Mouse (Mus musculus): ENCODE data around the gene Ppp1r14a. TPM values are rescaled to one million over a fixed set of nuclear protein-coding genes. Genes with fewer than 3 reads are reported as not detected.

Ppp1r14a gene
- total RNA-seq, 1 experiment from 2014 or later: 10.9 TPM

- no peak for DNase-seq
Observed at GRCm38 (mm10) chr7:29334156-29334555, 45.0 kb downstream of the Ppp1r14a start.

DNA sequence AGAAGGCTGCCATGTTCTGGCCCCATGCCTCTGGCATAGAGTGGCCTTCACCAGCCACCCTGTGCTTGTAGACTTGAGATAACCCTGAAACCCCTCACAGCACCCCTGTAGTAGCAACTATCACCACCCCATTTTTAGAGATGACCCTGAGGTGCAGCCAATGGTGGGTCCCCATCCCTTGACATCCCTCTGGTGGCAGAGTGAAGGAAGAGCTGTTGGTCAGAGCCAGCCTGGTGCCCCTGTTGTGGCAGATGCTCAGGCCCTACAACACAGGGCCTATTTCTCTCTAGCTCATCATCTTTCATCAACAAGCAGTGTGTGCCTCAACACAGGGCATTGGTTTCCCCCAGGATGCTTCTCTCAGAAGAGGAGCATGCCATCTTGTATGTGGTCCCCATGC lies 46.2 kb downstream of the Ppp1r14a start:
- DNase-seq: no peak

- peak; percentile 44 for DNase-seq
Observed at GRCm38 (mm10) chr7:29335841-29336671, 46.9 kb downstream of the Ppp1r14a start.

- no peak for DNase-seq
Observed at GRCm38 (mm10) chr7:29336795-29337319, 47.7 kb downstream of the Ppp1r14a start.

DNA sequence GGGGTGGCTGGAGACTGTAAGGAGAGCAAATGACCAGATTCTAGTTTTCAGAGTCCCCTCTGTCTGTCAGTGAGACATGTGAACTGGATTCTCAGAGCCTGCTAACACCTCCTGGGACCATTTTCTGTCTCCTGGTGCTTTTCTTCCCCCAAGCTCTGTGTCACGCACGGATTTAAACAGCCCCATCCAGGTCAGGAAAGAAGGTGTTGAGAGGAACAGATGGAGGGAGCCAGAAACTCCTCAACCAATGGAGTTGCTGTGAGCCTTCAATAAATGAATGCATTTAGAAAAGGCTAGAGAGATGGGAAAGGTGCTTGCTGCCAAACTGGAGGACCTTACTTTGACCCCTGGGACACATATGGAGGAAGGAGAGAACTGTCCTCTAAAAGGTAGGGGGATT lies 48.7 kb downstream of the Ppp1r14a start:
- DNase-seq: no peak

DNA sequence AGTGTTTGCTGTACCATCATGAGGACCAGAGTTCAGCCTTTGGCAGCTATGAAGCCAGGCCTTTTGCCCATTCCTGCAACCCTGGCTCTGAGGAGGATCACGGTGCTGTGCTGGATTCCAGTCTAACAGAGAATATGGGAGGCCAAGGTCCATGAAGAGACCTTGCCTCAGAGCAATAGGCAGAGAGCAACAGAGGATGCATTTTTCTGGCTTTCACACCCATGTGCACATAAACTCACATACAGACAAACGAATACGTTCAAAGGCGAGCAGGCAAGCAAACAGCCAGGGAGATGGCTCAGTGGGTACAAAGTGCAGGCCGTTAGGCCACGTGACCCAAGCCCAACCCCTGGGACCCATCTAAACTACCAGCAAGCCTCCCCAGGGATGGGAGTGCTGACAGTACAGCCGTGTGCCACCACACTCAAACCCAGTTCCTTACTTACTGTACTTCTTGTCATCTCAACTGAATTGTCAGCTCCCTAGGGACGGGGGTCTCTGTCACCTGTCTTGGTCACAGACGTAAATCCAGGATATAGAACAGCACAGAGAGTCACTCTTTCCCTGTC lies 49.3 kb downstream of the Ppp1r14a start:
- no peak for DNase-seq

DNA sequence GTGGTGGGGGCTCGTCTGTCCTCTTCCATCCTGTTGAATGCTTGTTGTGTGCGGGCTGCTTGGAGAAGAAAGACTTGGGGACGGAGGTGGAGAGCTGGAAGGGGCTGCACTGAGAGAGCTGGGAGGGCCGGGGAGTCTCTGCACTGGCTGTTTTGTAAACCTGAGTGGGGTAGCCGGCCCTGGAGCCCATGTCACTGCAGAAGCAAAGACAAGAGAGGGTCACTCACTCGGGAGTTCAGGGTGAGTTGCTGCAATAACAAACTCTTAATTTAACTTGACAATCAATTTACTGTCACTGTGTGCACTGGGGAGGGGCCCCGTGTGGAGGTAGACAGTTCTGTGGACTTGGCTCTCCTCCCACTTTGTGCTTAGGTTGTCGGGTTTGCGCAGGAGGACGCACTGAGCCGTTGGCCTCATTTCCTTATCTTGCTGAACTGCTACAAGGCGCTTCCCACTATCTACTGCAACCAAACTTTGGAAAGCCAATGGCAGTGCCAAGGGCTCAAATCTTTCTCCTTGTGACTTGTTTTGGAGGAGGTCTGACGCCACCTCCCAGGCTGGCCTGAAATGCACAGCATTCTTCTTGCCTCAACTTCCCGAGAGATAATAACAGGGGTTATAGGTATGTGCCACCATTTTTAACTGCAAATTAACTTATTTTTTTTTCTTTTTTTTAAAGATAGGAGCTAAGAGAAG lies 50.0 kb downstream of the Ppp1r14a start:
- peak; percentile 49 for DNase-seq

DNA sequence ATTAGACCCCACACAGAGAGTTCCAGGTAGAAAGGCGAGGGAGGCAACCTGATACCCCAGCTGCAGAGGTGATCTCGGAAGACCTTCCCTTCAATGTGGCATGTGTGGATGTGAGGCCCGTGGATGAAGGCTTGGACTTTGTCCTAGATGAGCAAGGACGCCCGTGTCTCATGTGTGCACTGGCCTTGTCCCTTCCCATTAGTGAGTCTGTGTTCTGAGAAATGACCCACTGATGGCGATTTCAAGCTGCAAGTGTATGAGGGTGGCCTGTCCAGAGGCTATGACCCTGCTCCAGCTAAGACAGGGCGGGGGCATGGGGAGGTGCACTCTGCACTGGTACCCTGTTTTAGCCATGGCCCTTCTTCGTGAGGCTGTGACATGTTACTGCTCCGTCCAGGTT lies 51.1 kb downstream of the Ppp1r14a start:
- DNase-seq: no peak

- DNase-seq: no peak
Observed at GRCm38 (mm10) chr7:29340838-29341237, 51.7 kb downstream of the Ppp1r14a start.

GRCm38 (mm10) chr7:29341722-29342121 lies 52.6 kb downstream of the Ppp1r14a start:
- no peak for DNase-seq

GRCm38 (mm10) chr7:29342489-29343092 lies 53.5 kb downstream of the Ppp1r14a start:
- DNase-seq: no peak

Other genes starting within 250 kb of the Ppp1r14a start
- 0.11 and 0.19 TPM in 2 replicates for gene Ryr1, start 164.1 kb upstream of the Ppp1r14a start, total RNA-seq (2021)
- 1.8 and 2.2 TPM in 2 replicates for gene Rasgrp4, start 154.5 kb upstream of the Ppp1r14a start, total RNA-seq (2021)
- gene Fam98c, start 133.1 kb upstream of the Ppp1r14a start, total RNA-seq (2021): 8.0 and 15.8 TPM in 2 replicates
- gene Ggn, start 119.1 kb upstream of the Ppp1r14a start, total RNA-seq (2021): 1.1 and 1.2 TPM in 2 replicates
- 6.6 and 6.9 TPM in 2 replicates for gene Spred3, start 118.9 kb upstream of the Ppp1r14a start, total RNA-seq (2021)
- 212 and 215 TPM in 2 replicates for gene Psmd8, start 108.6 kb upstream of the Ppp1r14a start, total RNA-seq (2021)
- gene Catsperg1, start 75.3 kb upstream of the Ppp1r14a start, total RNA-seq (2021): 0.63 and 0.79 TPM in 2 replicates
- gene Kcnk6, start 56.8 kb upstream of the Ppp1r14a start, total RNA-seq (2021): 3.0 and 4.1 TPM in 2 replicates
- 77.1 and 81.0 TPM in 2 replicates for gene Yif1b, start 51.0 kb upstream of the Ppp1r14a start, total RNA-seq (2021)
- 2.4 and 2.7 TPM in 2 replicates for gene 2200002D01Rik, start 40.8 kb upstream of the Ppp1r14a start, total RNA-seq (2021)
- gene Spint2, start 7.4 kb upstream of the Ppp1r14a start, total RNA-seq (2021): 29.0 and 31.5 TPM in 2 replicates
- gene Dpf1, start 14.6 kb downstream of the Ppp1r14a start, total RNA-seq (2021): 1.8 and 2.4 TPM in 2 replicates
- 29.2 and 30.5 TPM in 2 replicates for gene Sipa1l3, start 229.3 kb downstream of the Ppp1r14a start, total RNA-seq (2021)

Data from adrenal gland, postnatal 14 days (tissue).